Mouse (Mus musculus) C2C12 (cell line): ENCODE results near the gene Dgcr6.

Source experiments
- CEBPB ChIP-seq: IDR thresholded peaks from one replicate; pipeline ENCODE4 v1.6.1; 2011; ENCODE audit warnings: low read depth, mild to moderate bottlenecking, control low read depth, moderate library complexity
- CTCF ChIP-seq: IDR thresholded peaks from one replicate; pipeline ENCODE4 v1.5.1; 2011; ENCODE audit not compliant: control insufficient read depth, insufficient read depth, insufficient read length
- MAX ChIP-seq: IDR thresholded peaks from one replicate; pipeline ENCODE4 v1.6.1; 2011; ENCODE audit warnings: mild to moderate bottlenecking, control low read depth
- MYOD1 ChIP-seq: IDR thresholded peaks from one replicate; pipeline ENCODE4 v1.6.1; 2011; ENCODE audit warnings: low read depth; ENCODE audit not compliant: control insufficient read depth, insufficient read length
- MYOG ChIP-seq: IDR thresholded peaks from one replicate; pipeline ENCODE4 v1.6.1; 2011; ENCODE audit not compliant: control insufficient read depth, insufficient read length; ENCODE audit errors: extremely low read depth
- USF1 ChIP-seq: IDR thresholded peaks from one replicate; pipeline ENCODE4 v1.6.1; 2011; ENCODE audit warnings: low read depth, mild to moderate bottlenecking, control low read depth, moderate library complexity

DNA sequence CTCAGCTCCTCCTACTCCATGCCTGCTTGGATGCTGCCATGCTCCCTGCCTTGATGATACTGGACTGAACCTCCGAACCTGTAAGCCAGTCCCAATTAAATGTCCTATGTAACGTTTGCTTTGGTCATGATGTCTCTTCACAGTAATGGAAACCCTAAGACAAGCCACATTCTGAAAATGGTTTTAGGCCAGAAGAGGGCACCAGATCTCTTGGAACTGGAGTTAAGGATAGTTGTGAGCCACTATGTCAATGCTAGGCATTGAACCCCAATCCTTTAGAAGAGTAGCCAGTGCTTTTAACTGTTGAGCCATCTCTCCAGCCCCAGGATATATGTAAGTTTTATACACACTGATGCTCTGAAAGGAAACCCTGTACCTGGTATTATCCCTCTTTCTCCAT is 20.9 kb upstream of the Dgcr6 start:
- TF ChIP-seq CTCF = no peak
- no peak for TF ChIP-seq MAX
- no peak for TF ChIP-seq USF1
- no peak for TF ChIP-seq CEBPB
- no peak for TF ChIP-seq MYOG
- no peak for TF ChIP-seq MYOD1
